In the genomic region with DNA sequence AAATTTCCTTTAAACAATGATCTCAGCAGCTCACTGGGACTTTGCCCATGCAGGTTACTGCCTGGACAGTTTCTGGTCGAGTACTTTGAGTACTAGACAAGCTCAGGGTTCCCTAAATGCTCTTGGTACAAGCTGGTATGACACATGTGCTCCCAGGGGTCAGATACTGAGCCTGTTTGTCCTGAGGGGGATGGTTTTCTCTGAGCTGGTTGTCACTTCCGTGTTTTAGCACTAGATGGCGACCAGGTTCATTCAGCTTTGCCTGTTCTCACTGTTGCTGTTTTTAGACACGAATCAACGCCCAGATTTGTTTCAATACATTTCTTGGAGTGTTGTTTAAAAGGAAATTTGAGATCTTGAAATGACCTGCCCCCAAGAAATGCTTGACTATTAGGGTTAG, we compare ENCODE assay signal across 9 mouse cellular contexts. TPM values are rescaled to one million over a fixed set of nuclear protein-coding genes. Genes with fewer than 3 reads are reported as not detected.
A peak's percentile ranks its signal among the peaks of the same experiment; 100 is the strongest.
DNase-seq lines count a peak whose midpoint lies in the region; ATAC-seq and TF ChIP-seq lines count a peak whose summit lies in the region.
"Had no signal": no experiment of that assay in that cellular context is flagged by ENCODE, and none has a peak within 500 bp of the region (broad histone marks: within the 10 kb centered on the region; RNA-seq: fewer than 3 reads in every experiment).

No protein-coding gene starts in this region.

- H3K4me1 ChIP-seq in liver, postnatal 0 days (ENCODE audit: insufficient read depth) = peaks cover 18% of the 10 kb centered on the region; the same call in 1 of the 2 replicates

- 2% methylated on average over 5 of the region's 5 CpGs for WGBS in liver, postnatal 0 days (ENCODE audit: insufficient replicate concordance)

- no peaks in the 10 kb centered on the region for H3K9me3 ChIP-seq in liver, postnatal 0 days (ENCODE audit: low read length)
- H3K9me3 ChIP-seq: limb, embryonic 13.5 days had no signal

- peak; percentile 43; the same call in 1 of the 2 replicates for TF ChIP-seq EP300 in liver, postnatal 0 days (IDR thresholded peaks at IDR 0.05; ENCODE audit: low read depth)

- no peak overlapping the region for H3K27ac ChIP-seq in liver, postnatal 0 days (ENCODE audit: low read depth)
- H3K27ac ChIP-seq: limb, embryonic 13.5 days had no signal

- peak; percentile 77 for TF ChIP-seq CTCF in liver, postnatal 0 days (IDR thresholded peaks at IDR 0.05; ENCODE audit: low read depth)

- no peak overlapping the region for H3K9ac ChIP-seq in liver, postnatal 0 days (replicated peaks)
- H3K9ac ChIP-seq: limb, embryonic 13.5 days had no signal

- H3K4me3 ChIP-seq in liver, postnatal 0 days (ENCODE audit: low read depth, low read length) = no peak overlapping the region
- H3K4me3 ChIP-seq: limb, embryonic 13.5 days had no signal

- DNase-seq in CD4-positive, CD25-positive, alpha-beta regulatory T cell, adult 2 months (ENCODE audit: low read depth, low spot score) = peak; percentile 69
- DNase-seq in urinary bladder, postnatal 14 days (ENCODE audit: low spot score) = peak; percentile 48
- no peak for DNase-seq in urinary bladder, postnatal 4 days (ENCODE audit: low spot score in 2 of 2)
- peak; percentile 56 for DNase-seq in embryo, embryonic 9.5 days (ENCODE audit: extremely low spot score)
- DNase-seq in kidney, adult 8-10 months = peak; percentile 46 to 65
- DNase-seq in liver, postnatal 0 days = peak; percentile 67
- DNase-seq in right cerebral cortex, postnatal 10 days (ENCODE audit: low spot score in 2 of 2) = peak; percentile 60 to 64

- no peak overlapping the region for H3K4me2 ChIP-seq in liver, postnatal 0 days (ENCODE audit: low read depth, low read length)
- H3K4me2 ChIP-seq: limb, embryonic 13.5 days had no signal

- no peaks in the 10 kb centered on the region for H3K27me3 ChIP-seq in liver, postnatal 0 days (ENCODE audit: insufficient read depth, low read length)
- H3K27me3 ChIP-seq: limb, embryonic 13.5 days had no signal

- ATAC-seq in CD4-positive, CD25-positive, alpha-beta regulatory T cell, adult 4 months = no peak
- ATAC-seq in liver, postnatal 0 days = peak; percentile 18

- H3K36me3 ChIP-seq in liver, postnatal 0 days (replicated peaks; ENCODE audit: insufficient read depth, low read length) = no peaks in the 10 kb centered on the region; the same call in 1 of the 2 replicates
- H3K36me3 ChIP-seq: limb, embryonic 13.5 days had no signal

RNA-seq across cellular contexts. Expression of gene Ergic2, which starts 2.6 kb away (rescaled TPM):
- polyA plus RNA-seq in CD4-positive, CD25-positive, alpha-beta regulatory T cell, adult 4 months (2017; shearing (Covaris generic)) = 100 to 1,000 TPM; 165 to 174 TPM
- 102 TPM in 2 replicates for polyA plus RNA-seq in liver, postnatal 0 days (2015; fragmentation: Nextera tagmentation; extraction: Ambion mirVana)

Comparison
In these comparisons a context has a peak if more than half of its experiments do, and no peak if none do; other contexts are left out.
1. DNase-seq: peak in CD4-positive, CD25-positive, alpha-beta regulatory T cell, adult 2 months (single experiment), urinary bladder, postnatal 14 days (single experiment), embryo, embryonic 9.5 days (single experiment), kidney, adult 8-10 months (2 of 2), liver, postnatal 0 days (single experiment) and right cerebral cortex, postnatal 10 days (2 of 2); none in urinary bladder, postnatal 4 days (0 of 2).